Mouse (Mus musculus): ENCODE measurements around the gene Arpc5l.

GRCm38 (mm10) chr2:38957671-38958223, 47.4 kb upstream of the Arpc5l start:
- TF ChIP-seq EP300 (IDR thresholded peaks at IDR 0.05; ENCODE audit: insufficient read depth, low read depth, low read length) (no peak), POLR2A (IDR thresholded peaks at IDR 0.05; ENCODE audit: insufficient read depth, low read depth, low read length) (no peak), CTCF (IDR thresholded peaks at IDR 0.05) (no peak)
